Mouse (Mus musculus) liver, embryonic 15.5 days (tissue): ENCODE measurements around the gene Kyat1. TPM values are rescaled to one million over a fixed set of nuclear protein-coding genes. Genes with fewer than 3 reads are reported as not detected.

Experiments
- ATAC-seq: fragments of 200-750 bp; cut with Nextera tagmentation; 2 replicates; pipeline ENCODE4 v1.8.0; 2017; ENCODE audit warnings: moderate number of reproducible peaks, mild to moderate bottlenecking, moderate library complexity; ENCODE audit not compliant: insufficient read depth
- H3K27ac ChIP-seq: fragments of 300-500 bp; sonication (generic); replicated peaks from 2 replicates; pipeline ENCODE4 v1.5.1; 2015; ENCODE audit warnings: mild to moderate bottlenecking, inconsistent platforms
- H3K27me3 ChIP-seq: fragments of 300-500 bp; sonication (generic); 2 replicates; pipeline ENCODE4 v1.6.1; 2015; ENCODE audit warnings: mild to moderate bottlenecking, inconsistent platforms
- H3K36me3 ChIP-seq: fragments of 300-500 bp; sonication (generic); replicated peaks from 2 replicates; pipeline ENCODE4 v1.6.1; 2015; ENCODE audit warnings: moderate library complexity, mild to moderate bottlenecking, inconsistent platforms
- H3K4me1 ChIP-seq: fragments of 300-500 bp; sonication (generic); replicated peaks from 2 replicates; pipeline ENCODE4 v1.6.1; 2015; ENCODE audit warnings: inconsistent platforms
- H3K4me2 ChIP-seq: fragments of 300-500 bp; sonication (generic); 2 replicates; pipeline ENCODE4 v1.6.1; 2015; ENCODE audit warnings: moderate library complexity, mild to moderate bottlenecking, inconsistent platforms
- H3K4me3 ChIP-seq: fragments of 300-500 bp; sonication (generic); replicated peaks from 2 replicates; pipeline ENCODE4 v1.5.1; 2015; ENCODE audit warnings: mild to moderate bottlenecking, inconsistent platforms
- H3K9ac ChIP-seq: fragments of 300-500 bp; sonication (generic); 2 replicates; pipeline ENCODE4 v1.6.1; 2015; ENCODE audit warnings: moderate library complexity, mild to moderate bottlenecking, inconsistent platforms
- H3K9me3 ChIP-seq: fragments of 300-500 bp; sonication (generic); replicated peaks from 2 replicates; pipeline ENCODE4 v1.6.1; 2016; ENCODE audit warnings: inconsistent platforms
- WGBS: fragments of 180-500 bp; shearing (Covaris S2); methylation state at CpG from one replicate; pipeline ENCODE4 v1.1.7; 2015; ENCODE audit warnings: mixed read lengths; ENCODE audit not compliant: insufficient replicate concordance; 5-methylcytosine and 5-hydroxymethylcytosine counted together
- polyA plus RNA-seq: library from polyadenylated mRNA; unstranded; fragments of >200 nt; fragmentation: Nextera tagmentation; extraction: Ambion mirVana; gene quantifications from 2 replicates; pipeline ENCODE4 v1.2.1, GENCODE M21; 2015

Gene Kyat1
- 11.7 and 13.9 TPM in 2 replicates for polyA plus RNA-seq

- peak; percentile 86 for ATAC-seq
- no peaks in the 10 kb centered on the region for H3K36me3 ChIP-seq
- H3K27me3 ChIP-seq, result no peaks in the 10 kb centered on the region
- under 1% methylated on average over 44 of the region's 44 CpGs for WGBS
- H3K9me3 ChIP-seq, result no peaks in the 10 kb centered on the region
- peak within 1 kb of the TSS; percentile 84 for H3K4me2 ChIP-seq
- H3K27ac ChIP-seq, result peak within 1 kb of the TSS; percentile 73
- peak within 1 kb of the TSS; percentile 66 for H3K9ac ChIP-seq
- peak within 1 kb of the TSS; percentile 77 for H3K4me3 ChIP-seq
- peaks cover 39% of the 10 kb centered on the region for H3K4me1 ChIP-seq
Measured at GRCm38 (mm10) chr2:30205629-30206357, at the start of gene Kyat1. TSS of gene Kyat1 (minus strand) at chr2:30205847.

GRCm38 (mm10) chr2:30253809-30254208 is 48.2 kb upstream of the Kyat1 start:
- no peak overlapping the region for H3K27ac ChIP-seq
- H3K4me3 ChIP-seq, result no peak overlapping the region
- H3K27me3 ChIP-seq, result no peaks in the 10 kb centered on the region
- no peak for ATAC-seq
- peaks cover 48% of the 10 kb centered on the region for H3K4me1 ChIP-seq
- no peaks in the 10 kb centered on the region for H3K9me3 ChIP-seq
- 41% methylated on average over 5 of the region's 5 CpGs for WGBS
- H3K4me2 ChIP-seq, result no peak overlapping the region
- no peak overlapping the region for H3K9ac ChIP-seq
- peaks cover 67% of the 10 kb centered on the region for H3K36me3 ChIP-seq

GRCm38 (mm10) chr2:30252521-30252920 is 46.9 kb upstream of the Kyat1 start:
- no peaks in the 10 kb centered on the region for H3K9me3 ChIP-seq
- H3K9ac ChIP-seq, result no peak overlapping the region
- H3K27ac ChIP-seq, result no peak overlapping the region
- H3K4me1 ChIP-seq, result peaks cover 40% of the 10 kb centered on the region
- 68% methylated on average over 3 of the region's 3 CpGs for WGBS
- H3K4me2 ChIP-seq, result no peak overlapping the region
- H3K27me3 ChIP-seq, result no peaks in the 10 kb centered on the region
- H3K4me3 ChIP-seq, result no peak overlapping the region
- ATAC-seq, result no peak
- peaks cover 66% of the 10 kb centered on the region for H3K36me3 ChIP-seq

GRCm38 (mm10) chr2:30251417-30252104 is 45.9 kb upstream of the Kyat1 start:
- peak overlapping the region; percentile 51 for H3K27ac ChIP-seq
- peaks cover 46% of the 10 kb centered on the region for H3K4me1 ChIP-seq
- H3K9ac ChIP-seq, result no peak overlapping the region
- ATAC-seq, result peak; percentile 67
- no peaks in the 10 kb centered on the region for H3K9me3 ChIP-seq
- WGBS, result 38% methylated on average over 5 of the region's 5 CpGs
- no peaks in the 10 kb centered on the region for H3K27me3 ChIP-seq
- H3K4me2 ChIP-seq, result peak overlapping the region; percentile 18; the same call in 1 of the 2 replicates
- no peak overlapping the region for H3K4me3 ChIP-seq
- H3K36me3 ChIP-seq, result peaks cover 56% of the 10 kb centered on the region

GRCm38 (mm10) chr2:30250166-30251128 is 44.8 kb upstream of the Kyat1 start:
- H3K27ac ChIP-seq, result no peak overlapping the region
- H3K9ac ChIP-seq, result no peak overlapping the region
- H3K27me3 ChIP-seq, result no peaks in the 10 kb centered on the region
- peaks cover 51% of the 10 kb centered on the region for H3K36me3 ChIP-seq
- WGBS, result 71% methylated on average over 10 of the region's 10 CpGs
- no peak overlapping the region for H3K4me2 ChIP-seq
- ATAC-seq, result no peak
- no peak overlapping the region for H3K4me3 ChIP-seq
- peaks cover 56% of the 10 kb centered on the region for H3K4me1 ChIP-seq
- no peaks in the 10 kb centered on the region for H3K9me3 ChIP-seq

- H3K4me1 ChIP-seq, result peaks cover 69% of the 10 kb centered on the region
- no peak for ATAC-seq
- 95% methylated on average over 3 of the region's 3 CpGs for WGBS
- H3K9ac ChIP-seq, result no peak overlapping the region
- no peak overlapping the region for H3K4me2 ChIP-seq
- H3K27ac ChIP-seq, result no peak overlapping the region
- peaks cover 53% of the 10 kb centered on the region for H3K36me3 ChIP-seq
- H3K27me3 ChIP-seq, result no peaks in the 10 kb centered on the region
- no peaks in the 10 kb centered on the region for H3K9me3 ChIP-seq
- no peak overlapping the region for H3K4me3 ChIP-seq
Measured at GRCm38 (mm10) chr2:30249182-30249581, 43.5 kb upstream of the Kyat1 start.

- Histone ChIP-seq H3K4me1 (peaks cover 69% of the 10 kb centered on the region), H3K9ac (no peak overlapping the region), H3K9me3 (no peaks in the 10 kb centered on the region), H3K36me3 (peaks cover 61% of the 10 kb centered on the region), H3K27me3 (no peaks in the 10 kb centered on the region), H3K4me2 (no peak overlapping the region), H3K27ac (no peak overlapping the region), H3K4me3 (no peak overlapping the region)
- 68% methylated on average over 4 of the region's 4 CpGs for WGBS
- ATAC-seq, result no peak
Measured at GRCm38 (mm10) chr2:30247681-30248080, 42.0 kb upstream of the Kyat1 start.

- no peak overlapping the region for H3K4me3 ChIP-seq
- peaks cover 70% of the 10 kb centered on the region for H3K4me1 ChIP-seq
- H3K9me3 ChIP-seq, result no peaks in the 10 kb centered on the region
- 81% methylated on average over 5 of the region's 5 CpGs for WGBS
- no peaks in the 10 kb centered on the region for H3K27me3 ChIP-seq
- peaks cover 64% of the 10 kb centered on the region for H3K36me3 ChIP-seq
- H3K9ac ChIP-seq, result no peak overlapping the region
- H3K4me2 ChIP-seq, result no peak overlapping the region
- H3K27ac ChIP-seq, result no peak overlapping the region
- ATAC-seq, result no peak
Measured at GRCm38 (mm10) chr2:30247036-30247435, 41.4 kb upstream of the Kyat1 start.

GRCm38 (mm10) chr2:30244595-30245178 is 39.0 kb upstream of the Kyat1 start:
- ATAC-seq, result peak; percentile 28; the same call in 1 of the 2 replicates
- Histone ChIP-seq H3K27ac (0 out of 2 replicates have a peak overlapping the region, but pooled peaks have one; percentile 9), H3K4me2 (no peak overlapping the region), H3K9me3 (no peaks in the 10 kb centered on the region), H3K9ac (no peak overlapping the region), H3K27me3 (no peaks in the 10 kb centered on the region), H3K36me3 (peaks cover 75% of the 10 kb centered on the region), H3K4me1 (peaks cover 70% of the 10 kb centered on the region), H3K4me3 (no peak overlapping the region)
- WGBS, result 67% methylated on average over 7 of the region's 7 CpGs

GRCm38 (mm10) chr2:30243391-30243790 is 37.7 kb upstream of the Kyat1 start:
- H3K9ac ChIP-seq, result no peak overlapping the region
- H3K4me1 ChIP-seq, result peaks cover 83% of the 10 kb centered on the region
- H3K9me3 ChIP-seq, result no peaks in the 10 kb centered on the region
- no peaks in the 10 kb centered on the region for H3K27me3 ChIP-seq
- 85% methylated on average over 4 of the region's 4 CpGs for WGBS
- no peak overlapping the region for H3K27ac ChIP-seq
- peaks cover 62% of the 10 kb centered on the region for H3K36me3 ChIP-seq
- no peak overlapping the region for H3K4me2 ChIP-seq
- no peak for ATAC-seq
- no peak overlapping the region for H3K4me3 ChIP-seq
